Mouse (Mus musculus): Measurements from ENCODE around the gene Src.

DNA sequence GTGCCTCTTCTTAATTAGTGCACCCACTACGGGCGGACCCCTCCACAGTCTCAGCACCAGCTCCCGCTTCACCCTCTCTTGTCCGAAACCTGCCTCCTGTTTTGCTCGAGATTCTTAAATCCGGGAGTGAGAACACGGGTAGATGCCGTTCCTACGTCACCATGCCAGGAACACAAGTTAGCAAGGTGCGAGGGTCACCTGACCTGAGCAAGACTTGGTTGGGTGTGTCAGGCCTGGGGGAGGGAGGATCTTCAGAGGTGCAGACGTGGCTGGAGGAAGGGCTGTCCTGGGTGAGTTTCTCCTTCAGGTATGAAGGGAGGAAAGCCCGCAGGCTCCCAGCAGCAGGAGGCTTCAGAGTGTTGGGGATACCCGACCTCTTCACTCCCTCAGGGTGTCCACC is at the start of gene Src:
- TF ChIP-seq CTCF (IDR thresholded peaks at IDR 0.05; ENCODE audit: borderline replicate concordance, extremely low read depth, insufficient read depth, insufficient read length), result no peak
- no peak for TF ChIP-seq POLR2A (IDR thresholded peaks at IDR 0.05; ENCODE audit: borderline replicate concordance, extremely low read depth, insufficient read depth, insufficient read length, poor library complexity, severe bottlenecking)
